Mouse (Mus musculus) G1E (cell line): Measurements from ENCODE around the gene Drg2. TPM values are rescaled to one million over a fixed set of nuclear protein-coding genes. Genes with fewer than 3 reads are reported as not detected.
"Not testable (repeated sequence)": the region's sequence is repeated elsewhere in the genome, so short reads cannot be mapped to it uniquely, and the experiment has no call there.

ENCODE experiments used
- ATAC-seq: 2 replicates; pipeline ENCODE4 v1.8.0; 2016; ENCODE audit warnings: mild to moderate bottlenecking; ENCODE audit not compliant: insufficient number of reproducible peaks, poor library complexity, low FRiP score, severe bottlenecking; ENCODE audit errors: extremely low read depth
- DNase-seq: peaks from one replicate; pipeline ENCODE4 v3.0.0; 2012; ENCODE audit warnings: low spot score
- H3K27me3 ChIP-seq: 2 replicates; pipeline ENCODE4 v1.6.1; 2012; ENCODE audit warnings: mild to moderate bottlenecking, low read length, inconsistent platforms; ENCODE audit not compliant: insufficient read depth
- H3K36me3 ChIP-seq: replicated peaks from 2 replicates; pipeline ENCODE3; 2012; ENCODE audit warnings: mild to moderate bottlenecking, inconsistent platforms
- H3K4me1 ChIP-seq: 2 replicates; pipeline ENCODE4 v1.6.1; 2012; ENCODE audit warnings: low read depth, low read length, inconsistent platforms, mixed read lengths; ENCODE audit not compliant: insufficient read depth
- H3K4me3 ChIP-seq: 2 replicates; pipeline ENCODE4 v1.5.1; 2012; ENCODE audit warnings: low read depth, mild to moderate bottlenecking, inconsistent platforms, low read length, moderate library complexity, mixed read lengths
- H3K9me3 ChIP-seq: replicated peaks from 2 replicates; pipeline ENCODE4 v1.6.1; 2012; ENCODE audit warnings: inconsistent platforms
- CTCF ChIP-seq: IDR thresholded peaks from 2 replicates; pipeline ENCODE4 v1.5.1; 2012; ENCODE audit warnings: low read depth, low read length, inconsistent platforms, mixed read lengths
- GATA1 ChIP-seq: IDR thresholded peaks from 2 replicates; pipeline ENCODE4 v1.6.1; 2012; ENCODE audit warnings: borderline replicate concordance, low read length, inconsistent platforms, mixed read lengths
- GATA2 ChIP-seq: IDR thresholded peaks from 2 replicates; pipeline ENCODE4 v1.6.1; 2012; ENCODE audit warnings: low read depth, low read length, inconsistent platforms, borderline replicate concordance
- POLR2AphosphoS5 ChIP-seq: IDR thresholded peaks from 2 replicates; pipeline ENCODE4 v1.6.1; 2012; ENCODE audit warnings: low read depth, low read length, inconsistent platforms; ENCODE audit not compliant: insufficient replicate concordance
- TAL1 ChIP-seq: conservative IDR thresholded peaks from 2 replicates; pipeline ENCODE4 v1.6.1; 2012; ENCODE audit warnings: low read depth, low read length, inconsistent platforms, mixed read lengths
- polyA plus RNA-seq: library from polyadenylated mRNA; stranded (reverse); fragments of >175 nt; gene quantifications from 2 replicates; pipeline ENCODE4 v1.2.3, GENCODE M21; 2012
- total RNA-seq, 2 experiments: library from RNA; stranded (forward) in 1 of 2; stranded (reverse) in 1 of 2; fragments of 200-1000 nt in 1 of 2; fragments of >200 nt in 1 of 2; fragmentation: Nextera tagmentation in 1 of 2; gene quantifications; 2 replicates each; pipeline ENCODE4 v1.2.3; 2014 to 2017

Drg2 gene
- total and polyA plus RNA-seq, 3 experiments: 42.0 to 62.0 (median 52.1) TPM

GRCm38 (mm10) chr11:60433501-60433900 is 20.9 kb upstream of the Drg2 start:
- no peak for DNase-seq
- Histone ChIP-seq H3K36me3 (peaks cover 86% of the 10 kb centered on the region), H3K9me3 (no peaks in the 10 kb centered on the region), H3K4me1 (peaks cover 4% of the 10 kb centered on the region; the same call in 1 of the 2 replicates), H3K4me3 (no peak overlapping the region), H3K27me3 (no peaks in the 10 kb centered on the region)
- no peak for TF ChIP-seq TAL1
- no peak for TF ChIP-seq CTCF
- TF ChIP-seq GATA1: no peak
- TF ChIP-seq GATA2: no peak
- ATAC-seq: no peak

GRCm38 (mm10) chr11:60435133-60435532 is 19.3 kb upstream of the Drg2 start:
- DNase-seq (no peak), ATAC-seq (no peak)
- H3K9me3 ChIP-seq: no peaks in the 10 kb centered on the region
- peaks cover 4% of the 10 kb centered on the region; the same call in 1 of the 2 replicates for H3K4me1 ChIP-seq
- H3K4me3 ChIP-seq: no peak overlapping the region
- no peaks in the 10 kb centered on the region for H3K27me3 ChIP-seq
- no peak for TF ChIP-seq GATA2
- no peak for TF ChIP-seq TAL1
- TF ChIP-seq CTCF: no peak
- no peak for TF ChIP-seq POLR2AphosphoS5
- no peak for TF ChIP-seq GATA1
- H3K36me3 ChIP-seq: peaks cover 83% of the 10 kb centered on the region

DNA sequence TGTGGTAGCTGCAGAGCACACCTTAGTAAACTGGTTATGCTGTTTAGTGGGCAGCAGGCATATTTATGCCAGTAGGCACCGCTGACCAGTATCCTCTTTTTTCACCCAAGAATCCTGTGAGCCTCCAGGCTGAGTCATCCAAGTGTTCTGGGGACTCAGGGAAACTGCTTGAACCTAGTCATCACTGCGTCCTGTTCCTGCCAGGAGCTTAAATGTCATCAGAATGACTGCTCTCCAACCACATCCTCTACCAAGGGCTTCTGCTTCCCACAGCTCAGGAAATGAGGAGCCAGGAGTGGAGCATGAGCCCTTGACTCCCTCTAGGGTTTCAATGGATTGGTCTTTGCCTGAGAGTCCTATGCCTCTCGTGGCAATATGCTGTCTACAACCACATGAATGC is 17.8 kb upstream of the Drg2 start:
- no peaks in the 10 kb centered on the region for H3K9me3 ChIP-seq
- no peaks in the 10 kb centered on the region for H3K27me3 ChIP-seq
- DNase-seq: no peak
- H3K4me3 ChIP-seq: no peak overlapping the region
- peaks cover 86% of the 10 kb centered on the region for H3K36me3 ChIP-seq
- H3K4me1 ChIP-seq: peaks cover 4% of the 10 kb centered on the region; the same call in 1 of the 2 replicates
- TF ChIP-seq GATA2: no peak
- no peak for TF ChIP-seq CTCF
- TF ChIP-seq GATA1: no peak
- no peak for TF ChIP-seq TAL1
- TF ChIP-seq POLR2AphosphoS5: no peak
- no peak for ATAC-seq

GRCm38 (mm10) chr11:60439621-60440020 is 14.8 kb upstream of the Drg2 start:
- DNase-seq, H3K9me3 ChIP-seq, H3K4me1 ChIP-seq, H3K4me3 ChIP-seq, ATAC-seq, H3K27me3 ChIP-seq: not testable (repeated sequence)
- H3K36me3 ChIP-seq: peaks cover 90% of the 10 kb centered on the region

- no peaks in the 10 kb centered on the region for H3K9me3 ChIP-seq
- no peaks in the 10 kb centered on the region for H3K4me1 ChIP-seq
- H3K4me3 ChIP-seq: no peak overlapping the region
- peaks cover 87% of the 10 kb centered on the region for H3K36me3 ChIP-seq
- DNase-seq (no peak), ATAC-seq (no peak)
- no peak for TF ChIP-seq TAL1
- no peak for TF ChIP-seq GATA1
- TF ChIP-seq POLR2AphosphoS5: no peak
- TF ChIP-seq GATA2: no peak
- no peak for TF ChIP-seq CTCF
- H3K27me3 ChIP-seq: no peaks in the 10 kb centered on the region
Measured at GRCm38 (mm10) chr11:60440176-60440575, 14.2 kb upstream of the Drg2 start.

GRCm38 (mm10) chr11:60442896-60443295 is 11.5 kb upstream of the Drg2 start:
- peaks cover 65% of the 10 kb centered on the region for H3K36me3 ChIP-seq
- H3K27me3 ChIP-seq: no peaks in the 10 kb centered on the region
- H3K9me3 ChIP-seq: no peaks in the 10 kb centered on the region
- H3K4me1 ChIP-seq: no peaks in the 10 kb centered on the region
- TF ChIP-seq GATA1 (no peak), GATA2 (no peak), CTCF (no peak), POLR2AphosphoS5 (no peak), TAL1 (no peak)
- H3K4me3 ChIP-seq: no peak overlapping the region
- no peak for DNase-seq
- no peak for ATAC-seq

DNA sequence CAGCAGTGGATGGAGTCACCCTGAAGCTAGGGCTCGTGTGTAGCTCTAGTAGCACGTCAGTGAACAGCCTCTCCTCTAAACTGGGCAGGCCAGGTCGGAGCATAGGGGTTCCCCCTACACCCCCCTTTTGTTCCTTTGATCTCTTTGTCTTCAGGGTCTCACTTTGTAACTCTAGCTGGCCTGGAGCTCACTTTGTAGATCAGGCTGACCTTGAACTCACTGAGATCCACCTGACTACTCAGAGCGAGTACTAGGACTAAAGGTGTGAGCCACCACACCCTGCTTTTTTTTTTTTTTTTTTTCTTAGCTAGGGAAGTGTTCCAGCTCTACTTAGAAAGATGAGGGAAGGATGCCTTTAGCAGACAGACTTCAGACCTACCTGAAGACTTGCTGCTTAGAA is 10.4 kb upstream of the Drg2 start:
- Histone ChIP-seq H3K4me3 (no peak overlapping the region), H3K36me3 (peaks cover 58% of the 10 kb centered on the region), H3K27me3 (no peaks in the 10 kb centered on the region), H3K9me3 (no peaks in the 10 kb centered on the region), H3K4me1 (no peaks in the 10 kb centered on the region)
- TF ChIP-seq GATA1 (no peak), TAL1 (no peak), GATA2 (no peak), POLR2AphosphoS5 (no peak), CTCF (no peak)
- ATAC-seq: no peak
- no peak for DNase-seq
